Mouse (Mus musculus) hindbrain, embryonic 12.5 days (tissue): ENCODE measurements around the gene Chn2. TPM values are rescaled to one million over a fixed set of nuclear protein-coding genes. Genes with fewer than 3 reads are reported as not detected.
A peak's percentile ranks its signal among the peaks of the same experiment; 100 is the strongest.

Source experiments
- ATAC-seq: fragments of 200-750 bp; cut with Nextera tagmentation; 2 replicates; pipeline ENCODE4 v1.8.0; 2017; ENCODE audit warnings: moderate TSS enrichment; ENCODE audit not compliant: low FRiP score
- H3K27ac ChIP-seq: fragments of 300-500 bp; sonication (generic); 2 replicates; pipeline ENCODE4 v1.5.1; 2016; ENCODE audit warnings: mild to moderate bottlenecking
- H3K27me3 ChIP-seq: fragments of 300-500 bp; sonication (generic); 2 replicates; pipeline ENCODE4 v1.6.1; 2016; ENCODE audit warnings: mild to moderate bottlenecking
- H3K36me3 ChIP-seq: fragments of 300-500 bp; sonication (generic); 2 replicates; pipeline ENCODE4 v1.6.1; 2016; ENCODE audit warnings: mild to moderate bottlenecking
- H3K4me1 ChIP-seq: fragments of 300-500 bp; sonication (generic); 2 replicates; pipeline ENCODE4 v1.6.1; 2016
- H3K4me2 ChIP-seq: fragments of 300-500 bp; sonication (generic); replicated peaks from 2 replicates; pipeline ENCODE4 v1.6.1; 2016; ENCODE audit warnings: mild to moderate bottlenecking
- H3K4me3 ChIP-seq: fragments of 300-500 bp; sonication (generic); 2 replicates; pipeline ENCODE4 v1.5.1; 2016; ENCODE audit warnings: mild to moderate bottlenecking
- H3K9ac ChIP-seq: fragments of 300-500 bp; sonication (generic); 2 replicates; pipeline ENCODE4 v1.6.1; 2016; ENCODE audit warnings: mild to moderate bottlenecking, moderate library complexity
- H3K9me3 ChIP-seq: fragments of 300-500 bp; sonication (generic); replicated peaks from 2 replicates; pipeline ENCODE4 v1.6.1; 2016; ENCODE audit warnings: mild to moderate bottlenecking
- WGBS: fragments of 180-500 bp; shearing (Covaris S2); methylation state at CpG from one replicate; pipeline ENCODE4 v1.1.7; 2016; 5-methylcytosine and 5-hydroxymethylcytosine counted together
- polyA plus RNA-seq: library from polyadenylated mRNA; unstranded; fragments of >200 nt; fragmentation: Nextera tagmentation; extraction: Ambion mirVana; gene quantifications from 2 replicates; pipeline ENCODE4 v1.2.1, GENCODE M21; 2016

Chn2 gene
- polyA plus RNA-seq, 1 experiment from 2014 or later = 20.3 TPM

DNA sequence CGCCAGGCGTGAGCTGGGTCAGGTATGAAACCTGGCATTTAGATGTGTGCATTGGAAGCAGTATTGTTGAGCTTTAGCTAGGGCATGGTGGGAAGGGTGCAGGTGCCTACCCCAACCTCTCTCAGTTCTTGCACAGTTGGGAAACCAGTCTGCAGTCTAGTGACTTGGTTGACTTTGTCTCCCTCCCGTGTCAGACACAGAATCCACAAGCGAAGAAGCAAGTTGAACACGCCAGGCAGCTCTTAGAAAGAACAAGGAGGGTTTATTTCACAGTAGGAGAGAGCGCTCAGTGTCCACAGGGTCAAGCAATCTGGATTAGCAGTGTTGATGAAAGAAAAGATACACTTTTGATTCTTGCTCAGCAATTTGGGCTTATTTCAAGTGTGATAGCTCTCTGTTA, 226.0 kb downstream of the Chn2 start:
- no peaks in the 10 kb centered on the region for H3K36me3 ChIP-seq
- no peaks in the 10 kb centered on the region for H3K9me3 ChIP-seq
- H3K27me3 ChIP-seq = no peaks in the 10 kb centered on the region

GRCm38 (mm10) chr6:54272556-54273378, 233.4 kb downstream of the Chn2 start:
- 50% methylated on average over 14 of the region's 14 CpGs for WGBS
- ATAC-seq = peak; percentile 50; the same call in 1 of the 2 replicates
- no peak overlapping the region for H3K4me3 ChIP-seq

More for the DNA sequence above, 226.0 kb downstream of the Chn2 start:
- ATAC-seq = no peak
- Histone ChIP-seq H3K4me3 (no peak overlapping the region), H3K4me1 (no peaks in the 10 kb centered on the region; the same call in 1 of the 2 replicates), H3K9ac (no peak overlapping the region), H3K27ac (no peak overlapping the region), H3K4me2 (no peak overlapping the region)
- WGBS = 91% methylated on average over 6 of the region's 6 CpGs

DNA sequence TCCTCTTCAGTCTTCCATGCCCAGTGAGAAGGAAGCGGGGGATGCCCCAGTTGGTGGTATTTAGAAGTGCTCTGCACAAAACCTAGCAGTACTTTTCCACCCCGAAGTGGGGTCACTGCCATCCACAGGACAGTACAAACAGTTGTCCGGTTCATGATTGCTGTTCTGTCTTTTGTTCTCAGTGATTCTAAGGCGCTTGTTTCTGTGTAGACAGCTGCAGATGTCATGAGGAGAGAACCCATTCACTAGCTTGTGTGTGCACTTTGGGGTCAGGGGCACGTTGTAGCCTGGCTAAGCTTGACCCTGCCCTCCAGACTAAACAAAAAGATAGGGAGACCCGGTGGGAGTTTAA, 234.0 kb downstream of the Chn2 start:
- no peak overlapping the region for H3K4me2 ChIP-seq
- H3K27ac ChIP-seq = no peak overlapping the region
- WGBS = 34% methylated on average over 6 of the region's 6 CpGs
- no peak overlapping the region for H3K4me3 ChIP-seq
- no peaks in the 10 kb centered on the region for H3K36me3 ChIP-seq
- H3K27me3 ChIP-seq = no peaks in the 10 kb centered on the region
- H3K9ac ChIP-seq = no peak overlapping the region
- ATAC-seq = no peak
- no peaks in the 10 kb centered on the region for H3K9me3 ChIP-seq
- peaks cover 32% of the 10 kb centered on the region for H3K4me1 ChIP-seq

More at GRCm38 (mm10) chr6:54272556-54273378, 233.4 kb downstream of the Chn2 start:
- Histone ChIP-seq H3K9me3 (no peaks in the 10 kb centered on the region), H3K4me1 (peaks cover 26% of the 10 kb centered on the region), H3K4me2 (no peak overlapping the region), H3K36me3 (no peaks in the 10 kb centered on the region), H3K9ac (no peak overlapping the region), H3K27me3 (no peaks in the 10 kb centered on the region), H3K27ac (0 out of 2 replicates have a peak overlapping the region, but pooled peaks have one; percentile 17)

GRCm38 (mm10) chr6:54277234-54277633, 237.9 kb downstream of the Chn2 start:
- Histone ChIP-seq H3K9ac (no peak overlapping the region), H3K9me3 (no peaks in the 10 kb centered on the region), H3K4me1 (peaks cover 27% of the 10 kb centered on the region), H3K27me3 (no peaks in the 10 kb centered on the region), H3K4me3 (no peak overlapping the region), H3K27ac (no peak overlapping the region; the same call in 1 of the 2 replicates), H3K36me3 (no peaks in the 10 kb centered on the region), H3K4me2 (no peak overlapping the region)
- WGBS = 86% methylated on average over 4 of the region's 4 CpGs
- no peak for ATAC-seq

DNA sequence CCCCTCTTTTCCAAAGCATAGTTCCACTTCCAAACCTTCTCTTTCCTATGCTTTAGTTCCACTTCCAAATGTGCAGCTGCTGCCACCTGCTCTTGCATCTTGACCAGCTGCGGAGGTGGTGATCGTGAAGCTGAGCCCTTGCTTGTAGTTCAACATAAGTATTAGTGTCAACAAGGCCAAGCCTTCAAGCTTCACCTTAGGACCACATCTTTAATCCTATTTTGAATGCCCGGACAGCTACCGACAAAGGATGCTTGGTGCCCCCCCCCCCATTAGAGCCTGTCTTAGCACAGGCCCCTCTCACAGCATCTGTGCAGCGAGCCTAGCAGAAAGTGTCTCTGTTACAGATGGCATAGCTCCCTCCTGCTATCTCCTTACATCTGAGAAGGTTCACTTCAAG, 238.5 kb downstream of the Chn2 start:
- Histone ChIP-seq H3K9ac (no peak overlapping the region), H3K36me3 (no peaks in the 10 kb centered on the region), H3K4me1 (peaks cover 21% of the 10 kb centered on the region), H3K4me3 (no peak overlapping the region), H3K4me2 (no peak overlapping the region), H3K9me3 (no peaks in the 10 kb centered on the region), H3K27me3 (no peaks in the 10 kb centered on the region), H3K27ac (peak overlapping the region; percentile 12; the same call in 1 of the 2 replicates)
- WGBS = 53% methylated on average over 5 of the region's 5 CpGs
- ATAC-seq = no peak

- ATAC-seq = no peak
- Histone ChIP-seq H3K9me3 (no peaks in the 10 kb centered on the region), H3K36me3 (no peaks in the 10 kb centered on the region), H3K4me3 (no peak overlapping the region), H3K4me2 (no peak overlapping the region), H3K9ac (no peak overlapping the region), H3K27ac (no peak overlapping the region), H3K27me3 (no peaks in the 10 kb centered on the region), H3K4me1 (peaks cover 13% of the 10 kb centered on the region)
- 79% methylated on average over 2 of the region's 2 CpGs for WGBS
Measured at GRCm38 (mm10) chr6:54278613-54279012, 239.3 kb downstream of the Chn2 start.

- Histone ChIP-seq H3K9me3 (no peaks in the 10 kb centered on the region), H3K27ac (no peak overlapping the region), H3K27me3 (no peaks in the 10 kb centered on the region), H3K9ac (no peak overlapping the region), H3K4me3 (no peak overlapping the region), H3K4me1 (peaks cover 11% of the 10 kb centered on the region), H3K4me2 (no peak overlapping the region), H3K36me3 (no peaks in the 10 kb centered on the region)
- 72% methylated on average over 11 of the region's 11 CpGs for WGBS
- no peak for ATAC-seq
Measured at GRCm38 (mm10) chr6:54279391-54279790, 240.0 kb downstream of the Chn2 start.

DNA sequence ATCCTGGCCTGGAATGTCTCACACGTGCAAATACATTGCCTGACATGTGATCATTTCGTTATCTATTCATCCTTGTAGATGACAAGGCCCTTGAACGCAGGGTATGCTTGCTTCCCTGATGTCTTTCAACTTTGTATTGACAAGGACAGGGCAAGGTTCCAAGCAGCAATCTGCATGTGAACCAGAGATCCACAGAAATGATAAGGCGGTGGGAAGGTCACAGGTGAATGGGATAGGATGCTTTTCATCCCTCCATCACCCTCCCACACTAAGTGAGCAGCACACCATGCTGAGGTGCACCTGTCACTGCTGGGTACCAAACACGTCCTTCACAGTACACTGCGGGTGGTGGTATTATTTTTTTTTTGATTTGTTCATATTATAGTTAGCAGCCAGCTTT, 240.9 kb downstream of the Chn2 start:
- H3K9ac ChIP-seq = no peak overlapping the region
- H3K27me3 ChIP-seq = no peaks in the 10 kb centered on the region
- H3K9me3 ChIP-seq = no peaks in the 10 kb centered on the region
- 82% methylated on average over 6 of the region's 6 CpGs for WGBS
- no peak overlapping the region for H3K4me2 ChIP-seq
- no peak overlapping the region for H3K27ac ChIP-seq
- no peak overlapping the region for H3K4me3 ChIP-seq
- no peaks in the 10 kb centered on the region for H3K36me3 ChIP-seq
- peaks cover 11% of the 10 kb centered on the region for H3K4me1 ChIP-seq
- ATAC-seq = no peak

DNA sequence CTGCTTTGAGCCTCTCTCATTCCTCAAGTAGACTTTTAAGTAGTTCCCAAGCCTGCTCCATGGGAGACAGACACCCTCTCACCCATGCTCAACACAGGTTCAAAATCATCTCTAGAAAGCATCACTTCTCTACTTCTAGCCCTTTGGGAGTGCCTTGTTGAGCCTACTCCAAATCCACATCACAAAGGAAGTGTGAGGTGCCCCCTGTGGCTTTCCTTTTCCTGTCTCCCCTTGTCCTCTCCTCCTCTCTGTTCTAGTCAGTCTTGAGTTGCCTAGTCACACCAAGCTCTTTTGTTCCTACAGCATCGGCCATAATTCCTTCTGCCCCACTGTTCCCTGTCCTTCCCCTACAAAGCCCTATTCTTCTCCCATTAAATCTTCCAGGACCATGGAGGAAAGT, 243.9 kb downstream of the Chn2 start:
- WGBS = 17% methylated on average over 1 of the region's 1 CpGs
- peaks cover 2% of the 10 kb centered on the region; the same call in 1 of the 2 replicates for H3K4me1 ChIP-seq
- no peak overlapping the region for H3K9ac ChIP-seq
- H3K27me3 ChIP-seq = no peaks in the 10 kb centered on the region
- H3K36me3 ChIP-seq = no peaks in the 10 kb centered on the region
- H3K9me3 ChIP-seq = no peaks in the 10 kb centered on the region
- no peak overlapping the region for H3K27ac ChIP-seq
- no peak for ATAC-seq
- no peak overlapping the region for H3K4me3 ChIP-seq
- no peak overlapping the region for H3K4me2 ChIP-seq

GRCm38 (mm10) chr6:54284167-54284711, 244.9 kb downstream of the Chn2 start:
- Histone ChIP-seq H3K27ac (no peak overlapping the region), H3K27me3 (no peaks in the 10 kb centered on the region), H3K4me2 (no peak overlapping the region), H3K36me3 (no peaks in the 10 kb centered on the region), H3K4me3 (no peak overlapping the region), H3K4me1 (0 out of 2 replicates have a peak, but pooled peaks cover 2% of the 10 kb centered on the region), H3K9me3 (no peaks in the 10 kb centered on the region), H3K9ac (no peak overlapping the region)
- 90% methylated on average over 12 of the region's 12 CpGs for WGBS
- ATAC-seq = no peak

DNA sequence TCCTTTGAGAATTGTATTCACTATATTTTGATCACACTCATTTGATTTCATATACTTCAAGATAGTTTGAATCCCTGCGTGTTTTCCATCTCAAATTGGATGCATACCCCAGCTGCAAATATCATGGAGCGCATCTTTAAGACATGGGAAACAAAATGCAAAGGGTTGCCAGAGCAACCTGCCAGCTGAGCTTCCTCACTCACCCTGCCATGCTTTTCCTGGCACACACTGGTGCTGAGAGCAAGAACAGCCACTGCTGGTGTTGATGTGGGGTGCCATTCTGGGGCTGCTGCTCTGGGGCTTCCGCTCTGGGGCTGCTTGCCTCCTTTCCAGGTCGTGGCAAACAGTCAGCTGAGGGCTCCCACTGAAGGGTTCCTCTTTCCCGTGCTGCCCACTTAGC, 247.5 kb downstream of the Chn2 start:
- 91% methylated on average over 5 of the region's 5 CpGs for WGBS
- Histone ChIP-seq H3K36me3 (no peaks in the 10 kb centered on the region), H3K4me1 (0 out of 2 replicates have a peak, but pooled peaks cover 2% of the 10 kb centered on the region)

DNA sequence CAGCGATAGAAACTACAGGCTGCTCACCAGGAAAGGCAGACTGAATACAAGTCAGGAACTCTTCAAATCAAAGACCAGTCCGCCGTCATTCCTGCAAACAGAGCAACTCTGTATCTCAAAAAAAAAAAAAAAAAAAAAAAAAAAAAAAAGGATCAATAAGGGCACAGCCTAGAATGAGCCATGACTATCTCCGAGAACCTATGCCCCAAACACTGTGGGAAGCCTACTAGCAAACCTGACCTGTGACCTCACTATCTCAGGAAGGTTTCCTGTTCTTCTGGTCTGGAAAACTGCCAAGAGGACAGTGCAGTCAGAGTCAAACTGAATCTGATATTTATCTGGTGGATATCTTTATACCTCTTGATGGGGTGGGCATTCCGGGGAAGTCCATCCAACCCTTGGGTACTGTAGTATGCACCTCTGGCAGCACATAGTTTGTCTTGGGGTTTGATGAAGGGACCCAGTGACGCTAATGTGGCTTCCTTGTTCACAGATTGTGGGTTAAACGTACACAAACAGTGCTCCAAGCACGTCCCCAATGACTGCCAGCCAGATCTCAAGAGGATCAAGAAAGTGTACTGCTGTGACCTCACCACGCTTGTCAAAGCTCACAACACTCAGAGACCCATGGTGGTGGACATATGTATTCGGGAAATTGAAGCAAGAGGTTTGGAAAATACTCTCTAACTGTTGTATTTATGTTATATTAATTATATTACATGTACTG, 250.6 kb downstream of the Chn2 start:
- ATAC-seq = no peak
- H3K27me3 ChIP-seq = no peaks in the 10 kb centered on the region

More for the DNA sequence above, 247.5 kb downstream of the Chn2 start:
- H3K4me2 ChIP-seq = no peak overlapping the region
- H3K27ac ChIP-seq = no peak overlapping the region
- H3K9me3 ChIP-seq = no peaks in the 10 kb centered on the region
- ATAC-seq = no peak
- H3K27me3 ChIP-seq = no peaks in the 10 kb centered on the region
- no peak overlapping the region for H3K4me3 ChIP-seq
- H3K9ac ChIP-seq = no peak overlapping the region

More for the DNA sequence above, 250.6 kb downstream of the Chn2 start:
- Histone ChIP-seq H3K4me3 (no peak overlapping the region), H3K4me1 (0 out of 2 replicates have a peak, but pooled peaks cover 2% of the 10 kb centered on the region), H3K27ac (no peak overlapping the region), H3K9me3 (no peaks in the 10 kb centered on the region), H3K4me2 (no peak overlapping the region), H3K36me3 (peaks cover 10% of the 10 kb centered on the region; the same call in 1 of the 2 replicates), H3K9ac (no peak overlapping the region)
- 75% methylated on average over 10 of the region's 10 CpGs for WGBS
